ENCODE assay signal across 11 mouse cellular contexts in the genomic region with DNA sequence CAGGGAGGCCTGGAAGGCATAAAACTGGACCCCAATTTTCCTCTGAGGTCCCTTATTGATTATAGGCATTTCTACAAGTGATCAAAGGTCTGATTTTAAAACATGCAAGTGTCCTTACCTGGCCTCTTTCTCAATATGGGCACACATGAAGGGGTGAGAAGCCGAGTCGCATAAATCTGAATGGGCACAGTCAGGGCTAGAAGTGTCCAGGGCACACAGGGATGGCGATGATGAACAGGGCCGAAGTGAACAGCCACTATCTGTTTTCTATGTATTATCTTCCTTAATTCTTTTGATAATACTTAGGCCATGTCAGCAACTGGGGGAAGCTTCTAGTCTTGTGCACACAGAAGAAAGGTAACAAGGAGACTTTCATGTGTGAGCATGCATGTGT. TPM values are rescaled to one million over a fixed set of nuclear protein-coding genes. Genes with fewer than 3 reads are reported as not detected.
A peak's percentile ranks its signal among the peaks of the same experiment; 100 is the strongest.
DNase-seq lines count a peak whose midpoint lies in the region; ATAC-seq and TF ChIP-seq lines count a peak whose summit lies in the region.
"Had no signal": no experiment of that assay in that cellular context is flagged by ENCODE, and none has a peak within 500 bp of the region (broad histone marks: within the 10 kb centered on the region; RNA-seq: fewer than 3 reads in every experiment).

No protein-coding gene starts in this region.

- no peak for DNase-seq in lung, postnatal 4 days
- DNase-seq in hindbrain, embryonic 10.5 days (ENCODE audit: low spot score) = no peak
- no peak for DNase-seq in limb, embryonic 14.5 days (ENCODE audit: low spot score)
- no peak for DNase-seq in left cerebral cortex, adult 11 months (ENCODE audit: low spot score)
- DNase-seq in right cerebral cortex, postnatal 4 days = no peak
- DNase-seq in thymus, postnatal 36 days = no peak
- DNase-seq: heart, adult 2 months; thymus, postnatal 4 days had no signal

- H3K9me3 ChIP-seq in lung, embryonic 16.5 days (ENCODE audit: control insufficient read depth, low read length) = no peaks in the 10 kb centered on the region
- H3K9me3 ChIP-seq in hindbrain, embryonic 10.5 days = no peaks in the 10 kb centered on the region
- no peaks in the 10 kb centered on the region for H3K9me3 ChIP-seq in limb, embryonic 14.5 days (ENCODE audit: control insufficient read depth, low read length)
- no peaks in the 10 kb centered on the region for H3K9me3 ChIP-seq in stomach, embryonic 15.5 days

- H3K27me3 ChIP-seq in lung, embryonic 16.5 days (ENCODE audit: control insufficient read depth, insufficient read depth, low read depth, low read length) = no peaks in the 10 kb centered on the region
- H3K27me3 ChIP-seq in hindbrain, embryonic 10.5 days (ENCODE audit: insufficient read depth, poor library complexity, severe bottlenecking) = peaks cover 5% of the 10 kb centered on the region; the same call in 1 of the 2 replicates
- H3K27me3 ChIP-seq in limb, embryonic 14.5 days (ENCODE audit: control insufficient read depth, insufficient read depth, low read length) = no peaks in the 10 kb centered on the region
- no peaks in the 10 kb centered on the region for H3K27me3 ChIP-seq in stomach, embryonic 15.5 days (replicated peaks)

- H3K4me2 ChIP-seq in lung, embryonic 16.5 days (ENCODE audit: low read depth, low read length) = peak overlapping the region; percentile 45; the same call in 1 of the 2 replicates
- peak overlapping the region; percentile 41 for H3K4me2 ChIP-seq in limb, embryonic 14.5 days (replicated peaks; ENCODE audit: low read depth, low read length, severe bottlenecking)
- H3K4me2 ChIP-seq in stomach, embryonic 15.5 days = peak overlapping the region; percentile 45

- no peak overlapping the region for H3K27ac ChIP-seq in lung, embryonic 16.5 days (ENCODE audit: low read length)
- peak overlapping the region; percentile 47; the same call in 1 of the 2 replicates for H3K27ac ChIP-seq in hindbrain, embryonic 10.5 days
- no peak overlapping the region for H3K27ac ChIP-seq in limb, embryonic 14.5 days (replicated peaks; ENCODE audit: low read depth, low read length)
- no peak overlapping the region for H3K27ac ChIP-seq in stomach, embryonic 15.5 days
- H3K27ac ChIP-seq: heart, adult 2 months had no signal

- whole genome bisulfite sequencing in lung, embryonic 16.5 days = 88% methylated on average over 4 of the region's 4 CpGs
- WGBS in hindbrain, embryonic 10.5 days = 91% methylated on average over 4 of the region's 4 CpGs
- 87% methylated on average over 4 of the region's 4 CpGs for WGBS in limb, embryonic 14.5 days
- 92% methylated on average over 4 of the region's 4 CpGs for WGBS in stomach, embryonic 15.5 days

- no peak for ATAC-seq in lung, embryonic 16.5 days (ENCODE audit: low read depth)
- ATAC-seq in limb, embryonic 14.5 days (ENCODE audit: low FRiP score, low read depth) = no peak
- no peak for ATAC-seq in stomach, embryonic 15.5 days (ENCODE audit: insufficient read depth, low FRiP score, low read depth)
- ATAC-seq: inflammation-experienced regulatory T-cells, adult 6 months had no signal

- H3K4me1 ChIP-seq in lung, embryonic 16.5 days (replicated peaks; ENCODE audit: control insufficient read depth, insufficient read depth, low read length) = no peaks in the 10 kb centered on the region
- H3K4me1 ChIP-seq in hindbrain, embryonic 10.5 days (replicated peaks) = peaks cover 27% of the 10 kb centered on the region
- H3K4me1 ChIP-seq in limb, embryonic 14.5 days (ENCODE audit: control insufficient read depth, insufficient read depth, low read length) = 0 out of 2 replicates have a peak, but pooled peaks cover 4% of the 10 kb centered on the region
- H3K4me1 ChIP-seq in stomach, embryonic 15.5 days = no peaks in the 10 kb centered on the region

- H3K36me3 ChIP-seq in lung, embryonic 16.5 days (ENCODE audit: control insufficient read depth, insufficient read depth, low read length) = no peaks in the 10 kb centered on the region
- no peaks in the 10 kb centered on the region for H3K36me3 ChIP-seq in hindbrain, embryonic 10.5 days
- no peaks in the 10 kb centered on the region for H3K36me3 ChIP-seq in limb, embryonic 14.5 days (ENCODE audit: control insufficient read depth, insufficient read depth, low read length)
- H3K36me3 ChIP-seq in stomach, embryonic 15.5 days = no peaks in the 10 kb centered on the region

- H3K4me3 ChIP-seq in lung, embryonic 16.5 days (ENCODE audit: low read length) = peak overlapping the region; percentile 18; the same call in 1 of the 2 replicates
- no peak overlapping the region; the same call in 1 of the 2 replicates for H3K4me3 ChIP-seq in hindbrain, embryonic 10.5 days
- peak overlapping the region; percentile 16; the same call in 1 of the 2 replicates for H3K4me3 ChIP-seq in limb, embryonic 14.5 days (replicated peaks; ENCODE audit: low read length)
- peak overlapping the region; percentile 20 for H3K4me3 ChIP-seq in stomach, embryonic 15.5 days (replicated peaks)
- H3K4me3 ChIP-seq: heart, adult 2 months had no signal

- H3K9ac ChIP-seq in lung, embryonic 16.5 days (ENCODE audit: low read length) = no peak overlapping the region
- no peak overlapping the region for H3K9ac ChIP-seq in limb, embryonic 14.5 days (ENCODE audit: low read depth, low read length, severe bottlenecking)
- H3K9ac ChIP-seq in stomach, embryonic 15.5 days = no peak overlapping the region

- no peak for TF ChIP-seq POLR2A in limb, embryonic 14.5 days (IDR thresholded peaks at IDR 0.05; ENCODE audit: borderline replicate concordance, extremely low read depth, insufficient read depth, insufficient read length)

RNA-seq across cellular contexts. Expression of a gene that starts 54.5 kb away (rescaled TPM):
- polyA plus RNA-seq in lung, embryonic 16.5 days (2015; fragmentation: Nextera tagmentation; extraction: Ambion mirVana) = 33.4 and 34.2 TPM in 2 replicates
- 21.8 and 22.1 TPM in 2 replicates for polyA plus RNA-seq in hindbrain, embryonic 10.5 days (2016; fragmentation: Nextera tagmentation; extraction: Ambion mirVana)
- 45.9 and 67.7 TPM in 2 replicates for polyA plus RNA-seq in limb, embryonic 14.5 days (2012; rRNA removed)
- 31.0 and 36.6 TPM in 2 replicates for polyA plus RNA-seq in limb, embryonic 14.5 days (2014; fragmentation: Nextera tagmentation; extraction: Ambion mirVana)
- polyA plus RNA-seq in stomach, embryonic 15.5 days (2015; fragmentation: Nextera tagmentation; extraction: Ambion mirVana) = 32.1 and 34.3 TPM in 2 replicates
